Mouse (Mus musculus) midbrain, embryonic 16.5 days (tissue): ENCODE data around the gene Ptx4. TPM values are rescaled to one million over a fixed set of nuclear protein-coding genes. Genes with fewer than 3 reads are reported as not detected.
A peak's percentile ranks its signal among the peaks of the same experiment; 100 is the strongest.

Experiments
- ATAC-seq: fragments of 200-750 bp; cut with Nextera tagmentation; 2 replicates; pipeline ENCODE4 v1.8.0; 2017; ENCODE audit warnings: moderate TSS enrichment
- H3K27ac ChIP-seq: fragments of 300-500 bp; sonication (generic); 2 replicates; pipeline ENCODE4 v1.5.1; 2014; ENCODE audit warnings: mild to moderate bottlenecking, low read length, mixed read lengths
- H3K27me3 ChIP-seq: fragments of 300-500 bp; sonication (generic); 2 replicates; pipeline ENCODE4 v1.6.1; 2014; ENCODE audit warnings: low read depth, low read length, mixed read lengths; ENCODE audit not compliant: control insufficient read depth, insufficient read depth
- H3K36me3 ChIP-seq: fragments of 300-500 bp; sonication (generic); 2 replicates; pipeline ENCODE4 v1.6.1; 2014; ENCODE audit warnings: mild to moderate bottlenecking, low read length, moderate library complexity, mixed read lengths; ENCODE audit not compliant: control insufficient read depth, insufficient read depth
- H3K4me1 ChIP-seq: fragments of 300-500 bp; sonication (generic); 2 replicates; pipeline ENCODE4 v1.6.1; 2014; ENCODE audit warnings: mild to moderate bottlenecking, low read length, mixed read lengths; ENCODE audit not compliant: control insufficient read depth, insufficient read depth
- H3K4me2 ChIP-seq: fragments of 300-500 bp; sonication (generic); 2 replicates; pipeline ENCODE4 v1.6.1; 2014; ENCODE audit warnings: mild to moderate bottlenecking, low read length, mixed read lengths
- H3K4me3 ChIP-seq: fragments of 300-500 bp; sonication (generic); 2 replicates; pipeline ENCODE4 v1.5.1; 2014; ENCODE audit warnings: low read depth, mild to moderate bottlenecking, low read length, moderate library complexity, mixed read lengths
- H3K9ac ChIP-seq: fragments of 300-500 bp; sonication (generic); 2 replicates; pipeline ENCODE4 v1.6.1; 2014; ENCODE audit warnings: low read depth, low read length, mixed read lengths
- H3K9me3 ChIP-seq: fragments of 300-500 bp; sonication (generic); replicated peaks from 2 replicates; pipeline ENCODE4 v1.6.1; 2014; ENCODE audit warnings: mild to moderate bottlenecking, low read length, mixed read lengths; ENCODE audit not compliant: control insufficient read depth, poor library complexity, severe bottlenecking
- WGBS: fragments of 180-500 bp; shearing (Covaris S2); extraction: QIAGEN DNeasy Blood & Tissue Kit; methylation state at CpG from one replicate; pipeline ENCODE4 v1.1.7; 2014; 5-methylcytosine and 5-hydroxymethylcytosine counted together
- polyA plus RNA-seq: library from polyadenylated mRNA; unstranded; fragments of >200 nt; fragmentation: Nextera tagmentation; extraction: Ambion mirVana; gene quantifications from 2 replicates; pipeline ENCODE4 v1.2.1, GENCODE M21; 2015

Gene Ptx4
- polyA plus RNA-seq, result 0.38 TPM in 1 of 2 replicates, not detected in the other

DNA sequence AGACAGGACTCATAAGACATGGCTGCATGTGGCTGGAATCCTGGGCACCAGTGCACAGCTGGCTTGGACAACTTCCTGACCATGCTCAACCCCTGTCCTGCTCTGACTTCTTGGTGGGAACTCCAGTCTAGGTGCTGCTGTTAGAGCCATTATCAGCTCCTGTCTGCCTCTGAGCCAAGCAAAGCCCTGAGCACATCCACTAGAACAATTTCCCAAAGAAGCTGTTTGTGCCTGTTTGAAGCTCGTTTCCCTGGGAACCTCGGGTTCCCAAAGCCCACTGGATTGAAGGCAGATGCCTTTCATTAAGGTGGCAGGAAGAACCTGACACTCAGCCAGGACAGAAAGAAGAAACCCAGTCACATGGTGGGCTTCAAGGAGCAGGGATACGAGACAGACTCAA lies at the start of gene Ptx4:
Ptx4 (plus strand) TSS at position 355 of the 400 bp plus-strand sequence.
- ATAC-seq, result no peak
- H3K36me3 ChIP-seq, result no peaks in the 10 kb centered on the region
- no peak within 1 kb of the TSS for H3K9ac ChIP-seq
- H3K4me2 ChIP-seq, result no peak within 1 kb of the TSS
- H3K4me1 ChIP-seq, result peaks cover 2% of the 10 kb centered on the region; the same call in 1 of the 2 replicates
- H3K27me3 ChIP-seq, result 0 out of 2 replicates have a peak, but pooled peaks cover 4% of the 10 kb centered on the region
- H3K9me3 ChIP-seq, result no peaks in the 10 kb centered on the region
- H3K27ac ChIP-seq, result no peak within 1 kb of the TSS
- 64% methylated on average over 3 of the region's 3 CpGs for WGBS
- no peak within 1 kb of the TSS for H3K4me3 ChIP-seq

GRCm38 (mm10) chr17:25076906-25077305 lies 43.7 kb upstream of the Ptx4 start:
- H3K36me3 ChIP-seq, result peaks cover 6% of the 10 kb centered on the region; the same call in 1 of the 2 replicates
- no peaks in the 10 kb centered on the region for H3K9me3 ChIP-seq
- 93% methylated on average over 4 of the region's 4 CpGs for WGBS
- 0 out of 2 replicates have a peak, but pooled peaks cover 4% of the 10 kb centered on the region for H3K4me1 ChIP-seq
- no peak overlapping the region for H3K4me3 ChIP-seq
- no peak overlapping the region for H3K9ac ChIP-seq
- no peak overlapping the region for H3K4me2 ChIP-seq
- ATAC-seq, result no peak
- no peak overlapping the region for H3K27ac ChIP-seq
- H3K27me3 ChIP-seq, result no peaks in the 10 kb centered on the region

- no peaks in the 10 kb centered on the region for H3K9me3 ChIP-seq
- H3K9ac ChIP-seq, result no peak overlapping the region
- WGBS, result 66% methylated on average over 13 of the region's 13 CpGs
- peak; percentile 56 for ATAC-seq
- peaks cover under 1% of the 10 kb centered on the region; the same call in 1 of the 2 replicates for H3K36me3 ChIP-seq
- H3K4me1 ChIP-seq, result 0 out of 2 replicates have a peak, but pooled peaks cover 4% of the 10 kb centered on the region
- H3K27me3 ChIP-seq, result no peaks in the 10 kb centered on the region
- peak overlapping the region; percentile 23; the same call in 1 of the 2 replicates for H3K4me2 ChIP-seq
- H3K27ac ChIP-seq, result peak overlapping the region; percentile 46
- H3K4me3 ChIP-seq, result no peak overlapping the region; the same call in 1 of the 2 replicates
Measured at GRCm38 (mm10) chr17:25077771-25078372, 42.7 kb upstream of the Ptx4 start.

GRCm38 (mm10) chr17:25080210-25080609 lies 40.4 kb upstream of the Ptx4 start:
- no peak for ATAC-seq
- Histone ChIP-seq H3K4me2 (no peak overlapping the region), H3K36me3 (no peaks in the 10 kb centered on the region), H3K27ac (peak overlapping the region; percentile 54; the same call in 1 of the 2 replicates), H3K9me3 (no peaks in the 10 kb centered on the region), H3K4me1 (0 out of 2 replicates have a peak, but pooled peaks cover 4% of the 10 kb centered on the region), H3K4me3 (peak overlapping the region; percentile 23), H3K9ac (no peak overlapping the region), H3K27me3 (no peaks in the 10 kb centered on the region)
- WGBS, result 92% methylated on average over 13 of the region's 13 CpGs

DNA sequence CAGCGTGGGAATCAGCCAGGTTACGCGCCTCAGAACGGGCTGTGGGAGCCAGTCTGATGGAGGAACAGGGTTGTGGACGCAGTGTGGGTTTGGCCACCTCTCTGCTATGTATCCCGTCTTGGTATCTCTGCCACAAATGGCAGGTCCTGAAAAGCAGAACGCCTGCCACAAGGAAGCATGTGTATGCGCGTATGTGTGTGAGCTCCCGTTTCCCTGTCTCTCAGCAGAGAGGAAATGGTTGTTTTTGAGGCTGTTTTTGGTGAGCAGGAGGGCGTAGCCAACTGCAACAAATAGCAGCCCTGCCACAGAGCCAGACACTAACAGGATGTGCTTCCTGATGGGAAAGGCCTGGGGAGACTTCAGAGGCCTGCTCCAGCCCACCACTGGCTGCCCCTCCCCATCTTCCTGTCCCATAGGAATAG lies 39.6 kb upstream of the Ptx4 start:
- no peak overlapping the region for H3K4me2 ChIP-seq
- no peaks in the 10 kb centered on the region for H3K27me3 ChIP-seq
- 89% methylated on average over 11 of the region's 11 CpGs for WGBS
- H3K4me1 ChIP-seq, result 0 out of 2 replicates have a peak, but pooled peaks cover 4% of the 10 kb centered on the region
- no peaks in the 10 kb centered on the region for H3K36me3 ChIP-seq
- H3K9ac ChIP-seq, result no peak overlapping the region
- no peak for ATAC-seq
- H3K4me3 ChIP-seq, result peak overlapping the region; percentile 23
- H3K9me3 ChIP-seq, result no peaks in the 10 kb centered on the region
- peak overlapping the region; percentile 54; the same call in 1 of the 2 replicates for H3K27ac ChIP-seq

DNA sequence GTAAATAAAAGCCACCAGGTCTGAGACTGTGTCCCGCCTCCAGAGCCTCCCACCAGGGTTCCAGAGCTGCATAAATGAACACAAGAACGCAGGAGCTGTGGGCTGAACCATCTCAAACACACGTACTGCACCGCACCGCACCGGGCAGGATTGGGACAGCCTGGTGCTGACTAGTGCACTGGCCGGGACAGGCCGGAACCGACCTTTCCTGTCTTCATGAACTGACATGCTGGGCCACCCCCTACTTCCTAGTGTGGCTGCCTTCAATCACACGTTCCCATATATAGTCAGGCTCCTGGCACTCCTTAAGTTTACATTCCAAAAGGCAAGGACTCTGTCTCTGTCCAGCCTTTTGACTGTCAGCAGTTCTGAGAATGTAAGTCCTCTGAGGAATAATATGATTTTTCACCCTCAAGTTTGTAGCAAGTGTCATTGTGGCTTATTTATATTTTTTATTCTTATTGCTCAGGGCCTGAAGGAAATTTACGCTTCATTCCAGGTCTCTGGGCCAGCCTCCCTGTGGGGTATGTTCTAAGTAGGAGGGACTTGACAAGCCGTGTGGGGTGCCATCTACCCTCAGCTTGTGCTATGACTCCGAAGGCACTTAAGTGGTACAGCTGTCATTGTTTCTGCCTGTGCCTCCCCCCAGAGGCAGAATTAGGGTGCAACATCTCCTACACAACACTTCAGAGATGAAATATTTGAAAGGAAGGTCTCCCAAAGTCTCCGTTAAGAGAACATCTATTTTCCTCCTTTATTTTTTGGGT lies 38.3 kb upstream of the Ptx4 start:
- H3K4me2 ChIP-seq, result no peak overlapping the region
- no peak overlapping the region for H3K4me3 ChIP-seq
- 0 out of 2 replicates have a peak, but pooled peaks cover 4% of the 10 kb centered on the region for H3K4me1 ChIP-seq
- H3K9me3 ChIP-seq, result no peaks in the 10 kb centered on the region
- ATAC-seq, result no peak
- H3K27ac ChIP-seq, result no peak overlapping the region
- H3K27me3 ChIP-seq, result no peaks in the 10 kb centered on the region
- WGBS, result 86% methylated on average over 14 of the region's 14 CpGs
- no peak overlapping the region for H3K9ac ChIP-seq
- H3K36me3 ChIP-seq, result no peaks in the 10 kb centered on the region

GRCm38 (mm10) chr17:25082887-25083286 lies 37.7 kb upstream of the Ptx4 start:
- no peaks in the 10 kb centered on the region; the same call in 1 of the 2 replicates for H3K36me3 ChIP-seq
- WGBS, result 79% methylated on average over 3 of the region's 3 CpGs
- no peak overlapping the region for H3K4me3 ChIP-seq
- ATAC-seq, result no peak
- H3K4me2 ChIP-seq, result no peak overlapping the region
- no peaks in the 10 kb centered on the region for H3K27me3 ChIP-seq
- H3K4me1 ChIP-seq, result 0 out of 2 replicates have a peak, but pooled peaks cover 4% of the 10 kb centered on the region
- no peak overlapping the region for H3K27ac ChIP-seq
- H3K9ac ChIP-seq, result no peak overlapping the region
- H3K9me3 ChIP-seq, result no peaks in the 10 kb centered on the region

- ATAC-seq, result no peak
- Histone ChIP-seq H3K36me3 (no peaks in the 10 kb centered on the region; the same call in 1 of the 2 replicates), H3K27me3 (no peaks in the 10 kb centered on the region), H3K4me3 (no peak within 1 kb of the TSS), H3K9me3 (no peaks in the 10 kb centered on the region), H3K9ac (no peak within 1 kb of the TSS), H3K4me1 (no peaks in the 10 kb centered on the region), H3K4me2 (no peak within 1 kb of the TSS), H3K27ac (no peak within 1 kb of the TSS)
- WGBS, result 70% methylated on average over 7 of the region's 7 CpGs
Measured at GRCm38 (mm10) chr17:25083444-25083931, 37.1 kb upstream of the Ptx4 start, which contains the start of gene Tmem204. Tmem204 (minus strand) TSS chr17:25083591.
